Mouse (Mus musculus) T-helper 1 cell (primary cell): Measurements from ENCODE around the gene Xbp1.
"Not testable (repeated sequence)": the region's sequence is repeated elsewhere in the genome, so short reads cannot be mapped to it uniquely, and the experiment has no call there.

Experiments used
- in situ Hi-C: fragments of 300-600 bp; cut with MboI, MseI; formaldehyde crosslinking; loops from one replicate; pipeline ENCODE4 v1.15.1; 2025; ENCODE audit warnings: high pct_unique_total_duplicates

Gene Xbp1

DNA sequence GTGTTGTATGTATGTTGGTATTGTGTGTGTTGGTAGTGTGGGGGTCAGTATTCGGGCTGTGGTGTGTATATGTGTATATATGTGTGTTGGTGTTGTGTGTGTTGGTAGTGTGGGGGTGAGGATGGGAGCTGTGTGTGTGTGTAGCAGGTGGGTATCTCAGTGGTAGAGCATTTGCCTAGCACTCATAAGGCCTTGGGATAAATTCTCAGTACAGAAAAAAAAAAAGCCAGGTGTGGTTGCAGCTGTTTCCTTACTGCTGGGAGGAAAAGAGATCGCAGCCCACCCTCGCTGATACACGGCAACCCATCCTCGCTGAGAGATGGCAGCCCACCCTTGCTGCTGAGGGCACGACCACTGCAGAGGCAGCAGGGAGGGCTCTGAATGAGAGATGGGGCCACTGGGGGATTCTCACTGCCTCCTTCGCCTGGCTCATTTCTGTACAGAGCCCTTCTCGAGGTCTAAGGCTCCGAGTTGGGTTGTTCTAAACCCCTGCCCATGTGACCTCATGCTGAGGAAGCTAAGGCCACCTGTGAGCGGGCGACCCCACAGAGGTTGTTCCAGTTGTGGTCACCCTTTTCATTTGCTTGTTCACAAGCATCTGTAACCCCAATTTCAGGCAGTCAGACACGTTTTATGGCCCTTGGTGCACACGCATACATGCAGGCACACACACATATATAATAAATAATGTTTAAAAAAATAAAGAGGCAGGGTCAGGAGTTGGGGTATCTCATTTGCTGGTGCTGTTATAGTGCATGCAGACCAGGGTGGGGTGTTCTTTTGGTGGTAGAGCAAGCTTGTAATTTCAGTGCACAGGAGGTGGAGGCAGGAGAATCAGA is 19.3 kb upstream of the Xbp1 start:
- in situ Hi-C loops, result no loop called here

DNA sequence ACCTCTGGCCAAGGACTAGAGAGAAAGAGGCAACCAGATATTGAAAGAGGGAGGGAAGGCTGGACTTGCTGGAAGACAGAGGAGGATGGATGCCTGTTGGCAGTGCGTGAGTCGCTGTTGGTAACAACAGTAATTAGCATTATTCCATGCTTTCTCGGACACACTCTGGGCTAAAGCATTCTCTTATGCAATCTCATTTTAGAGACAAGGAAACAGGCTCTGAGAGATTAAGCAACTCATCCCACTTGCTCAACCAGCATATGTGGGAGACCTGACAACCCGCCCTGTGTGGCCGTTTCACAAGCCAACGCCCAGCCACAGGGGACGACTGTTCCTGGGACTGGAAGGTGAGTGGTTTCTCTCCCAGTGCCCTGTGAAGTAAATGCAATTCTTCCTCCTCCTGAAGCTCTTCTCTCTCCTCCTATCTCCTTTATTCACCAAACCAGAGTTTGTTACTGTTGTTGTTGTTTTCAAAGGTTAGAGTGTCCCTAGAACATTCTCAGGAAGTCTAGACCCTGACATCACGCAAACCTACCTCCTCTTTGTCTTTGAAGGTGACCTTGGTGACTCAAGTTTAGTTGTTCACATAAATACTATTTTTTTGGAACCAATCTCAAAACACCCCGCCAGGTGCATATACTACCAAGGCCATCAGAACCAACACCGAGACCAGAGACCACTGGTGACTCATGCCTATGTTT is 18.0 kb upstream of the Xbp1 start:
- in situ Hi-C loops, result no loop called here

DNA sequence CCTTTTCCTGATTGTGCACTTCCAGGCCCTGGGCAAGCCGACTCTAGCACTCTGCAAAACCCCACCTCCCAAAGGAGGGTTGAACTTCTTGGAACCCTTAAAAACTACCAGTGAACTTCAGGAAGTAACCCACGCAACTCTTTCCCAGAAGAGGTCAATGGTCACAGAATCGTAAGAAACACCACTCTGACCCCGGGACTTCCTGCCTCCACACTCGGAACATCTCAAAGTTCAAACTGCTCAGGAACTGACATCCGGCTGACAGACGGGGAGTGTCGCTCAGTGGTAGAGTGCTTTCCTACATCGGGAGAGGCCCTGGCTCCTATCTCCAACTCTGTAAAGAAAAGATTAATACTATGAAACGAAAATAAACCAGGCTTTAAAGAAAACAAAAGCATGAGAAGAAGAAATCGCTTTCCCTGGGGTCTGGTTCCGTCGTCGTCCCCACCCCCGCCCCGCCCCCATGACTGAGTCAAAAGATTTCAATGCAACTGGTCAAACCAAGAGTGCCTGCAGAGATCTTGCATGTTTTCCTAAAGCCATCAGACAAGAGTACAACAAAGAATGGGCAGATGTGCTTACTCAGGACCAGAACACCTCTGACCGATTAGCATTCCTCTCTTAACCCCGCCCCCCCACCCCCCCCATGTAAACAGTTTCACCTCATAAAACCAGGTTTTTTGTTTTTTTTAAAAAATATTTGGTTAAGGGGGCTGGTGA is 14.4 kb upstream of the Xbp1 start:
- in situ Hi-C loops, result no loop called here

DNA sequence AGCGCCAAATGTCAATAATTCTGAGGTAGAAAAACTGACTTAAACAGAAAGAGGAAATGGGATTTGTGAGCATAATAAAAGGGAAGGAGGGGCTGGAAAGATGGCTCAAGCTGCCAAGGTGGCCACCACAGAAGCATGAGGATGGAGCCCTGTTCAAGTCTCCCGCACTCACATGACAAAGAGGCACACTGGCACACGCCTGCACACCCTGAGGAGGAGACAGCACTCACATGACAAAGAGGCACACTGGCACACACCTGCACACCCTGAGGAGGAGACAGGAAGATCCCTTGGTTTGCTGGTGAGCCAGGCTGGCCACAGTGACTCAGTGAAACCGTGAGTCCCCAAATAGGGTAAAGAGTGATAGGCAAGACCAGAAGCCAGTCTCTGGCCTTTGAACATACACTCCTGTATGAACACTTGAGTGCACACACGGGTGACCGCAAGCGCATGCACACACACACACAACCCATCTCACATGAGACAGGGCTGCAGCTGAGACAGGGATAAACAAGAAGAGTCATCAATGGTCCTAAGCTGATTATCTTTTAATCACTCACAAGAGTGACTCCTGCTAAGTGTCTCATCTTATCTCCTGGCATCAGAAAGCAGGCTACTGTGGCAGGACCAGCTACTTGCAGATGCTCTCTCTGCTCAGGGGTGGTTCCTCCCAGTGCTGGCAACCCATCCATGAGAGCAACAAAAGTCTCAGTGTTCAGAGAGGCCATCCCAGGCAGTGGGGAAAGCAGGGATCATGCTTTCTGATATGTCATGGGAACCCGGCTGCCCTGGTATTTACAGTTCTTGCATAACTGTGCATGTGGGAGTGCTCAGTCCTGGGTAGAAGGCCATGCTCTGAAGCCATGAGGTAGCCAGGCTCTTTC is 11.0 kb upstream of the Xbp1 start:
- in situ Hi-C loops, result no loop called here

DNA sequence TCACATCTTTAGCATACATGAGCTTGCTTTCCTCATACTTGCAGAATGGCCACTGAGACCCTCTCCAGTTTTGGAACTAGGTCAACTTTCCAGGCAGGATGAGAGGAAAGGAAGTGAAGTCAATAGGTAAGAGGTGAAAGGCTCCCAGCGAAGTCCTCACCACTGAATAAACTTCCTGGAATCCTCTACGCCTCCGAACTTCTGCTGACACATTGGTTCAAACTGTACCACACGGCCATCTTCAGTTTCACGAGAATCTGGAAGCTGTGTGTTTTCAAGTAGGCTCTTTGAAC is 10.4 kb upstream of the Xbp1 start:
- in situ Hi-C loops, result no loop called here

DNA sequence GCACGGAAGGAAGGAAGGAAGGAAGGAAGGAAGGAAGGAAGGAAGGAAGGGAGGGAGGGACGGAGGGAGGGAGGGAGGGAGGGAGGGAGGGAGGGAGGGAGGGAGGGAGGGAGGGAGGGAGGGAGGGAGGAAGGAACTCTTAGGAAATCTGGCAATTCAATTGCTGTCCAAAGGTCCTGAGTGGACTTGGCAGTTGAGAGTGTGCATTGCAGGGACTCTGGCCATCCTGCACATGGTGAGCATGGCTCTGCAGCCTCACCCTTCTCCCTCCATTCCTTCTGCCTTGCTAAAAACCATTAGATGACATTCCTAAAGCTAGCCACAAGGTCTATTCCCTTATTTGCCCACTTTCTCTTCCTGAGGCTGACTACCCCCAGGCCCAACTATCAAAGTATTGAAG is 9.8 kb upstream of the Xbp1 start:
- in situ Hi-C loops, result not testable (repeated sequence)

DNA sequence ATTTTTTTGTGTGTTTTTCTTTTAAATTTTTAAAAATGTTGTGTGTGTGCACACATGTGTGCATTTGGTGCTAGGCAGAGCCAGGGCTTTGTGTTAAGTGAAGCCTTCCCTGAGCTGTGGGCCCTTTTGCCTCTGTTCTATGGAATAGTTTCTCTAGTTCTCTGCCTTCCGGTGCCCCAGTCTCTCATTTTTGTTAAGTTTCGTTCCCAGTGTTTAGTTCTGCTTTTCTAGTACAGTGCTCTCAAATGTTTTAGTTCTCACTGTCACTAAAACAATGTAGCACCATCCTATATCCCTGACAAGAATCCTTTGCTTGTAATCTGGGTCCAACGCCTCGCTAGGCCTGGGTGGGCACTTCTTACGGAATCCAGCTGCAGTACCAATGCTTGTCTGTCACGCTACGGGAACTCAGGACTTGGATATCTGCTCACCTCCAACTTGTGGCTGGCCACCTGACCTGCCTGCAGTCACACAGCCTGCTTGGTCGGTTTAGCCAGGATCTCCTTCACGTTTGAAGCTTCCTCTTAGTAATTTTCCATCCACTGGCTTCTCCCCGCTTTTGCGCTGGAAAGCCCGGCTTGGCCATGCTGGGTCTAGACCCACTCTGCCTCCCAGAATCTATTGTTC is 8.2 kb upstream of the Xbp1 start:
- in situ Hi-C loops, result no loop called here

DNA sequence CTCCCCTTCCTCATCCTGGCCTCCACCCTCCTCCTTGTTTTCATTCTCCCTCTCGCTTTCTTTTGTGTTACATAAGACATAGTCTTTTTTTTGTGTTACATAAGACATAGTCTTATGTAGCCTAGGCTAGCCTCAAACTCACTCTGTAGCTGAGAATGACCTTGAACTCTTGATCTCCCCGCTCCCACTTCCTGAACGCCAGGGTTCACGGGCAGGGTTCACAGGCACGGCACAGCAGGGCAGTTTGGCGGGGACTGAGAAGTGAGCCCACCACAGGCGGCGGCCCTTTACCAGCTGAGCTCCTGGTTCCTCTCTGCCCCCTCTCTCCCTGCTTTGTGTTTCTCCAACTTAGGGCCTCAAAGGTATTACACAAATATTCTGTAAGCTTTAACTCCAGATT is 7.5 kb upstream of the Xbp1 start:
- in situ Hi-C loops, result no loop called here

DNA sequence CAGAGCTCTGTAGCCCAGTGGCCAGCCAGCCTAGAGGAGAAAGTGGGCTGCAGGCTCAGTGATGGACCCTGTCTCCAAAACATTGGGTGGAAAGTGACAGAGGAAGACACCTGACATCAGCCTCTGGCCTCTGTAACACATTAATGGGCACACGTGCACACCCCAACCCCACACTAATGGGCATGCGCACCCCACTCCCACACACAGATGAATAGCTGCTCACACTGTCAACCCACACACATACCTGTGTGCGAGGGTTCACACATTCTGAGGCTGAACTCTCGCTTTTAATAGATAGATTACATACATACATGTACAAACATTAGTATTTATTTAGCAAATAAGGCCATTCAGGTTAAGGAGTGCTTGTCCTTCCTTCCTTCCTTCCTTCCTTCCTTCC is 6.4 kb upstream of the Xbp1 start:
- in situ Hi-C loops, result no loop called here

DNA sequence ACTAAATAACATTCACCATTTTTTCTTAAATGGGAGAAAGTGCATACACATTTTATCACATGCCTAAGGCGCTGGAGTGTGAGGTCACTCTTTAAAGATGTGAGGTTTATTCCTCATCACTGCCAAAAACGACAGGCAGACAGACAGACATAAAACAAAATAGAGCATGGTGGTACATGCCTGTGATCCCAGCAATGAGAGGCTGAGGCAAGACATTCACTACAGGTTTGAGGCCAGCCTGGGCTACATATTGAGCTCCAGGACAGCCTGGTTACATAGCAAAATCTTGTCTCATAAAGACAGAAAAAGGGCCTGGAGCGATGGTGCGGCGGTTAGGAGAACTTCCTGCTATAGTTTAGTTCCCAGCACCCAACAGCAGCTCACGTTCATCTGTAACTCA is 5.3 kb upstream of the Xbp1 start:
- in situ Hi-C loops, result no loop called here

DNA sequence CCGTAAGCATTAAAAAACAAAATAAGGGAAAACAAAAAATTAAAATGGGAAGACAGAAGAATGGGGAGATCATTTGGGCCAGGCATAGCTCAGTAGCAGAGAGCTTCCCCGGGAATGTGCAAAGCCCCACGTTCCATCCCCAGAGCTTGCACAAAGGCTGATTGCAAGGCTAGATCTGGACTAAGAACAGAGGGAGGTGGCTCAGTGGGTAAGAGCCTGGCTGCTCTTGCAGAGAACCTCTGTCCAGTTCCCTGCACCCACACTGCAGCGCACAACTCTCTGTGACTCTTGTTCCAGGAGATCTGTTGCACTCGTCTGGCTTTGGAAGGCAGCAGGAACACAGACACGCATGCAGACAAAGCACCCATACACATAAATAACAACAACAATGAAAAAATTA is 4.8 kb upstream of the Xbp1 start:
- in situ Hi-C loops, result no loop called here

DNA sequence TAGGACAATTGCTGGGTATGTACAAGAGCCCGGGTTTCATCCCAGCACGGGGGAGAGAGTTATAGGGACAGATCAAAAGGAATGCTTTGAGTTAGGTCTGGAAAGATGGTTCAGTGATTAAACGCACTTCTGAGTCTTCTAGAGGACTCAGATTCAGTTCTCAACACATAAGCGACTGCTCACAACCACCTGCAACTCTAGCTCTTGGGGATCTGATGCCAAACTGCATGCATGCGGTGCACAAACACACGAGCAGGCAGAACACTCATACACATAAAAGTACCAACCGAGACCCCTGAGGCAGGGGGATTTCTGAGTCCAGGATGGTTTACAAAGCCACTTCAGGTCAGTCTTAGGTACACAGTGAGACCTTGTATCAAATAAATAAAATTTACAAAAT is 4.3 kb upstream of the Xbp1 start:
- in situ Hi-C loops, result no loop called here

DNA sequence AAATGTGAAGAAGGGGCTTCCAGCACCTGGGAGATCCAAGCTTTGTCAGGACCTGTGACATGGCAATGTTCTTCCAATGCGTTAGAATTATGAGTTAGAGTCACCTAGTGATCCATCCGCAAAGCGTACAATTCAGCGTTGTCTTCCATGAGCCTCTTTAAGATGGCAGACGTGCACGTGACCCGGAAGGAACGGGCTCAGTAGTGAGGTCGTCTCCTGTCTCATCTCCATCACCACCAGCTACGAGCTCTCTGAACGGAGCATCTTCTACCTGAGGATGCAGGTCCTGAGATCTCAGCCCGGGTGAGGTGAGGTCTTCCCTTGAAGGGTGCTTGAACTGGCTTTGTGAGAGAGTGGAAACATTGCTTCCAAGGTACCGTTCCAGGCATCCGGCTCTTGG is 3.8 kb upstream of the Xbp1 start:
- in situ Hi-C loops, result no loop called here

DNA sequence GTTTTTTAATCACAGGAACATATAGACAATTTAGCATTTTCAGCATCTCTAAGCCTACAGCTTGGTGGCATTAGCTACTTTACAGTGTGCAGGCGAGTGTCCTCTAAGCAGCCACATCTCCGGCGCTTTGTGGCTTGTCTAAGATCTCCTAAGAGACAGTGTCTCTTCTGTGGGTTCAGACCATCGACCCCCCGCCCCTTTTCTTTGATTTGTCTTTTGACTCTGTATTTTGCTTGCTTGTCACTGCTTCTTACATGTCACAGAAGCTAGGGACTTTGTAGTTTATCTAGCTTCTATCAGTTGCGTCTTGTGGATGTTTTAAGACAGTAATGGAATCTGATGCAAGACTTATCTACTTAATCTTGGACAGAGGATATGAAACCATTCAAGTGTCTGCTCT is 3.1 kb upstream of the Xbp1 start:
- in situ Hi-C loops, result no loop called here

DNA sequence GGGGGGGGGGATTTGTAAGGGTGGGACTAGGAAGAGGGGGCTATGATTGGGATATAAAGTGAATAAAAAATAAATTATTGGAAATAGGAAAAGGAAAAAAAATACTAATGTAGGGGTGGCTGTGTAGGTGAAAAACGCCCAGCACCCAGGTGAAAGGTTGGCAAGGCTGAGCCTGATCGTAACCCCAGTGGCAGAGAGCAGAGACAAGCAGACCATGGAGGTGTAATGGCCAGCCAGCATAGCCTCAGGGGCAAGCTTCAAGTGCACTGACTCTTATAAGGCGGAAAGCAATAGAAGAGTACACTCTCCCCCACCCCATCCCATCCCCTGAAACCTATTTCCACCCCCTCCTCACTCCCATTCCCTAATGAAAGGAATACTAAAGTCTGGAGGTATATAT is 778 bp upstream of the Xbp1 start:
- in situ Hi-C loops, result loop anchor here (5.0 kb wide), 1 partner anchor 32 kb away; no protein-coding TSS in a partner anchor

DNA sequence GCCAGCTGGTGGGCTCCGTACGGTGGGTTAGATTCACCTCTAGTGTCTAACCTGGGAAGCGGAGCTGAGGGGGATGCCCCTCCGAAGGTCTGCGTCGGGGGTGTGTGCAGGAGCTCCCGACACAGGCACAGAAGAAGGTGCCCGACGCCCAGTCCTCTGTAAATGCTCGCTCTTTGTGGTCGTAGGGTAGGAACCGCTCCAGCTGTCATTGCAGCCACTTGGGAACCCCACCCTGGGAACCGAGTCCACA is 732 bp downstream of the Xbp1 start:
- in situ Hi-C loops, result loop anchor here (5.0 kb wide), 1 partner anchor 34 kb away; no protein-coding TSS in a partner anchor

DNA sequence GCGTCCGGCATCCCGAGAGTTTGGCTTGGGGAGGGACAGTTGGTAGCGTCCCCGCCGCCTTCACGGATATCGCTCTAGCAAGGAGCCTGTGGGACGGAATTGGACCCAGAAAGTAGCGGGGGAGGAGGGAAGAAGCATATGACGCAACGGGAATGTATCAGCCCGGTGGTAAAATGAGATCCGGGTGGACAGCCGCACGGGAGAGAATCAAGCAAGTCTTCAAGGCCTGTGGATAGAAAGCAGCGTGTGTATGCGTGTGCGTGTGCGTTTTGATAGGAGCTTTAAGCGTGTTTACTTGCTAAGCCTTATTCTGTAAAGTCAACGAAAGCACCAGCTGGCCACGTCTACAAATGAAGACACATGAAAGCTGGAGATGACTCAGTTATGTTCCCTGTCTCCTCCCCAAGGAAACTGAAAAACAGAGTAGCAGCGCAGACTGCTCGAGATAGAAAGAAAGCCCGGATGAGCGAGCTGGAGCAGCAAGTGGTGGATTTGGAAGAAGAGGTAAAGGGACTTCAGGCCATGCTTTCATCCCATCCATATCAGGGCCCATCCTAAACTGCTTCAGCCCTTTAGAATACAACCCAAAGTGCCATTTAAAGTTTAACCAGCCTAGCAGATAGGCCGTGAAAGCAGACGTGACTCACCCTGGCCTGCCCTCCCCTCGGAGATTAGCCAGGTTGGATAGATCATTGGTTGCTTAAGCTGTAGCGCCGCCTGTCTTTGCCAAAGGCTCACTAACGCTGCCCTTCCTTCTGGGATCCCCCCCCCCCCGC is 1.2 kb downstream of the Xbp1 start:
- in situ Hi-C loops, result loop anchor here (5.0 kb wide), 1 partner anchor 34 kb away; no protein-coding TSS in a partner anchor

DNA sequence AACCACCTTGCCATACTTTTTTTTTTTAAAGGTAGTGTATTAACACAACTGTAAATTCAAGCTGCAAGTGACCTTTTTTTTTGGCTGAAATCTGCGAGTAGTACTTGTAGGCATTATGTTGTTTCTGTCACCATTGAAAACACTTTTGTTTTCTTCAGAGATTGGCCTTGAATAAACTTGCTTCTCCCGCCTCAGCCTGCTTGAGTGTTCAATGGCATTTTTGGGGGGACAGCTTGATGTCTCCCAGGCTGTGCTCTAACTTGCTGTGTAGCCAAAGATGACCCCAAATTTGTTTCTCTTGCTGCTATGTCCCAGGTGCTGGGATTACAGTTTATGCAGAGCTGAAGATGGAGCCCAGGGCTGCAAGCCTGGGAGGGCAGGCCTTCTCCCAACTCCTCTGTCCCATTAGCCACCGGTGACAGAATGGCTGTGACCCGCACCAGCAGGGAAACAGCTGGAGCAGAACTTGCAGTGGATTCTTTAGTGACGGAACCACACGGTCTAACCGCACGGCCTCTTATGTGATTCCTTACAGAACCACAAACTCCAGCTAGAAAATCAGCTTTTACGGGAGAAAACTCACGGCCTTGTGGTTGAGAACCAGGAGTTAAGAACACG is 2.4 kb downstream of the Xbp1 start:
- in situ Hi-C loops, result loop anchor here (5.0 kb wide), 1 partner anchor 36 kb away; no protein-coding TSS in a partner anchor

DNA sequence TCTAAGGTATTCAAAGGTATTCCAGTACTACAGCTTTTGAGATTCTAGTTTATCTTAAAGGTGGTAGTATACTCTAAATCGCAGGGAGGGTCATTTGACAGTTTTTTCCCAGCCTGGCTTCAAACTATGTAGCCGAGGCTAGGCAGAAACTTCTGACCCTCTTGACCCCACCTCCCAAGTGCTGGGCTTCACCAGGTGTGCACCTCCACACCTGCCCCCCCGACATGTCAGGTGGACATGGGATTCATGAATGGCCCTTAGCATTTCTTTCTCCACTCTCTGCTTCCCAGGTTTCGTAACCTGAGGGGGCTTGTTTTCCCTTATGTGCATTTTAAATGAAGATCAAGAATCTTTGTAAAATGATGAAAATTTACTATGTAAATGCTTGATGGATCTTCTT is 5.0 kb downstream of the Xbp1 start:
- in situ Hi-C loops, result no loop called here
